Mouse (Mus musculus) cerebellum, adult 11 months (tissue): ENCODE data around the gene Ocm.
"Not testable (repeated sequence)": the region's sequence is repeated elsewhere in the genome, so short reads cannot be mapped to it uniquely, and the experiment has no call there.

ENCODE experiments used
- DNase-seq: peaks from one replicate; pipeline ENCODE4 v3.0.0; 2022

Gene Ocm

DNA sequence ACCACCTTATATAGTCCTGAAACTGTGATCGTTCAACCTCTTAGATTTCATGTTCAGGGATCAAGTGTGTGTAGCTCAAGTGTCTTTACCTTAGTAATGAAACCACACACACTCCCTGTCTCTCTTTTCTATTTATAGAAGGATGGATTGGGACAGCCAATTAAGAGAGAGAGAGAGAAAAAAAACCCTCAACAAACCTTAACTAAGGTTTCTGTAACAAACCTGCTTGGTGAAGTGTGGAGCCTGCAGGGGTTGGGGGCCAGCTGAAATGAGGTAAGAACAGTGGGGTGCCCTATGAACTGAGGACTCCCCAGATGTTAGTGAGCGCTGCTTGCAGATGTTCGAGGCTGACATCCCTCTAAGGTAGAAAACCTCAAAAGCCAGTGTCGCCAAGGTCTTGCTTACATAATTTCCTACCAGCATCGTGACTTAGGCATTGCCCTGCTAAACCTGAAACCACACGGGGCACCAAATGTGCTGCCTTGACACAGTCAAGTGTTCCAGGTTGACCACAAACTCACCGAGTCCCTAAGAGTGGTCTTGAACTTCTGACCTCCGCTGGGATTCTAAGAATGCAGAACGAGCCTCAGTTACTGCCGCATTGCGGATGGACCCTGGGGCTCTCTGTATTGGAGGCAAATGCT is at the start of gene Ocm:
Gene Ocm (minus strand): TSS at position 51 of the 644 bp plus-strand sequence.
- DNase-seq, result no peak

DNA sequence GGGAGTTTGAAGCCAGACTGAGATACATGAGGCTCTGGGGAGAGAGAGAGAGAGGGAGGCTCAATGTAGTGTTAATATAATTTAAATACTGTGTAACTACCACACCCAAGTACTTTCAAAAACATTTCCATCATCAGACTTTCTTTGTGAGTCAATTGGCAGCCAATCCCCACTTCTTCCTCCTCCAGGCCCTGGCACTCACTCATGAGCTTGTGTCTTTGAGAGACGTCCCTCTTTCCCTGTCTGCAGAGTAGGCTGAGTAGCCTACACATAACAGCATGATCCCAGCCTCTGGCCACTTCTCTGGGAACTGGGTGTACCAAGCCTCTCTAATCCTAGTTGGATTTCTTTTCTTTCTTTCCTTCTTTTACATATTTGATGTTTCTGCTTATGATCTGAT is 44.8 kb upstream of the Ocm start:
- DNase-seq, result no peak

- DNase-seq, result no peak
Measured at GRCm38 (mm10) chr5:144070064-144070463, 43.6 kb upstream of the Ocm start.

DNA sequence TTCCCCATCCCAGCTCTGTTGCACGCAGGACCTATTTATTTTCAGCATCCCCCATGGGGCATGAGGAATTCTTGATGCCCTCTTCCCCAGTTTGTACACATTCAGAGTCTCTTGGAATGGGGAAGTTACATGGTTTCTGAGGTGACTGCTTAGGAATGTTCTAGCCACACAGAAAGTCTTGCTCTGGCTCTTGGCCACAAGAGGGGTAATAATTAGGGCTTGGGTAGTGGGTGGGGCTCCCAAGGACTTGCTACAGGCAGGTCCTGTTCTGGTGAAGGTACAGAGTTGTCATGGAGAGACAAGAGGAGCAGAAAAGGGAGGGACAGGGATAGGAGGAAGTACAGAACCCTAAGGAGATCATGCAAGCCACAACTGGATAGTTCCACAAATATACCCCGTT is 39.6 kb upstream of the Ocm start:
- no peak for DNase-seq

DNA sequence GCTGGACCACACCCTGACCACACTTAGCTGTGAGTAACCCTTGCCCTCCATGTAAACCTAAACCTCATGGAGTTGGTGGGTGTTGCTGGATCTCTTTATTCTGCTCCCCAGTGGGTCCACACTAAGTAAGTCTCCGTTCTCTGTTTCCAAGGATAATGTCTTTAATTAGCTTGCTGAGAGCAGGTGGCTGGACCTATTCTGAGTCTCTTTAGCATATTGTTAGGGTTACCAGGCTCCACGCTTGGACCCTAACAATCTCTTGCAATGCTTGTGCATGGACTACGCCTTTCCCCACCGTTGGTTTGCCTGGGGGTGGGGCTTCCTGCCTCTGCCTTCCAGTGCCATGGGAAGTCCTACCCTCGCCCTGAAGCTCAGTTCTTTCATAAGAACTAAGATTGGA is 37.6 kb upstream of the Ocm start:
- no peak for DNase-seq

- no peak for DNase-seq
Measured at GRCm38 (mm10) chr5:144054340-144054739, 27.9 kb upstream of the Ocm start.

- DNase-seq, result no peak
Measured at GRCm38 (mm10) chr5:144053450-144053849, 27.0 kb upstream of the Ocm start.

GRCm38 (mm10) chr5:144051268-144051667 is 24.8 kb upstream of the Ocm start:
- DNase-seq, result no peak

GRCm38 (mm10) chr5:144049881-144050280 is 23.4 kb upstream of the Ocm start:
- DNase-seq, result no peak

- DNase-seq, result peak; percentile 8
Measured at GRCm38 (mm10) chr5:144047324-144047723, 20.9 kb upstream of the Ocm start.

DNA sequence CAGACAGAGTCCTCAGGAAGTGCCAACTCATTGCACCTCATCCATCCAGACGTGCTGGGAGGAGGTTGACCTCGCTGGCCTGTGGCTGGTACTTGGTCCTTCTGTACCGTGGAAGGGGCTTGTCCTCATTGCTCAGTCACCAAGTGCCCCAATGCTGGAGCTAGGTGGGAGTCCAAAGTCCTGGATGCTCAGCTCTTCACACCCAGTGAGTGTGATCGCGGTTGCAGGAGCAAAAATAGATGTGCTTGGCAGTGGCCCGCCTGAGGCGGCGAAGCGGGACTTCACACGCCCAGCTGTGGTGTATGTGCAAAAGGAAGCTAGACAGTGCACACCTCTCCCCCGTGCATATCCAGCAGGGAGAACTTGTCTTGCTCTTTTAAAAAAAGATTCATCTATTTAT is 16.7 kb upstream of the Ocm start:
- DNase-seq, result no peak

GRCm38 (mm10) chr5:144040720-144041364 is 14.4 kb upstream of the Ocm start:
- peak; percentile 56 for DNase-seq

GRCm38 (mm10) chr5:144039886-144040285 is 13.4 kb upstream of the Ocm start:
- no peak for DNase-seq

DNA sequence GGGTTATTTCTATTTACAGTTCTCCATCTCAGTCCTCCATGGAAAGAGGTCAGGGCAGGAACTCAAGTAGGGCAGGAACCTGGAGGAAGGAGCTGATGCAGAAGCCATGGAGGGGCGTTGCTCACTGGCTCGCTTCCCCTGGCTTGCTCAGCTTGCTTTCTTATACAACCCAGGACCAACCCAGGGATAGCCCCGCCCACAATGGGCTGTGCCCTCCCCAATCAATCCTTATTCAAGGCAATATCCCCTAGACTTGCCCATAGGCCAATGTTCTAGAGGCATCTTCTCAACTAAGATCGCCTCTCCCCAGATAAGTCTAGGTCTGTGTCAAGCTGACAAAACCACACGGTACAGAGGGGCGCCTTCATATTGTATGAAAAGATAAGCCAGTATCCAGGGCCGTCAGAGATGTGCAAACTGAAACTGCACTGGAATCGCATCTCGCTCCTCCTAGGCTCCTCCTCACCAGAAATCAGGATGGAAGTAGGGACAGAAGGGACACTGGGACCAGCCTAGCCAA is 12.7 kb upstream of the Ocm start:
- DNase-seq, result no peak

DNA sequence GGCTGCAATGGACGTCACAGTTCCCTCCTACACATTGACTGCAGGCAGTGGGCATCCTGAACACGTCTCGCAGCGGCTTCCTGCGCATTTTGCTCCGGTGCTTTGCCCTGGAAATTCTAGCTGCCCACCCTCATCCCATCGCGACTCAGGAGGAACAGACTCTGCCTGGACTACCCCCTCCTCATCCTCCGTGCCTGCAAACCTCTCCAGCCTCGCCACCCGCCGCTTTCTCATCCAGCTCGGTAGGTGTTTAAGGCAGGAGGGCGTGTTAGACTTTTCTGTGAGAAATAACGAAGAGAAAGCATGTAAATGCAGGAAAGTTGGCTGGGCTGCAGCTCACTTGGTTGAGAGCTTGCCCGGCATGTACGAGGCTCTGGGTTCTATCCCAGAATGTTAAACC is 10.5 kb upstream of the Ocm start:
- DNase-seq, result no peak

DNA sequence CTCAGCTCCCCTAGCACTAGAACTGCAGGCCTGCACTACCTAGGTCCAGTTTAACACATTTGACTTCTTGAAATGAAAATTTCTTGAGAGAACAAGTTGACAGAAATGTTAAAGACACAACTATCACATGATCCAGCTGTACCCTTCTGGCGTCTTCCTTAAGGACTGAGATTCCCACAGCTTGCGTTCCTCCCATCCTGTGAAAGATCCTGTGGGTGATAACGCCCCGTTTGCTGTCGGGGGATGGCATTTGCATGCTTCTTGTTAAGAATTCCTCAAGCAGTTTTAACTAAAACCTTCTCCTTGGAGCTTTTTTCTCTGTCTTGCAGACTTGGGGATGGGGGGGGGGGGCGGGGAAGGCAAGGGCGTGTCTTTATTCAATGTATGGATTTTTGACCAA is 8.1 kb upstream of the Ocm start:
- no peak for DNase-seq

- no peak for DNase-seq
Measured at GRCm38 (mm10) chr5:144032491-144032890, 6.0 kb upstream of the Ocm start.

DNA sequence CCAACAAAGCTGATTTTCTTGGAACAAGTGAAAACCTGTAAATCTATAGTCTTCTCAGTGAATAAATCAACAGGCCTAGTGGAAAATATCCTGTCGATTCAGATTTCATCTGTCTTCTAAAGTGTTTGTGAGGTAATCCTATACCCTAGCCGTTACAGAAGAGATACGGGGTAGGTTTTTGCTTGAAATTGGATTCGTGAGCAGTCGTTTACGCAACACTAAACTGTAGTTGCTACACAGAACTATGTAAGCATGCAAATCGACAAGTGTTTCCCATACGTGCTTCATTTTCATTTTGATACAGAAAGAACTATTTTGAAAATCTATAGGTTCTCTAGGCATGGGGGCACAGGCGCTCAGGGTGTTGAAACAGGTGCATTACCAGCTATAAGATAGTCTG is 10.6 kb downstream of the Ocm start:
- DNase-seq, result no peak

DNA sequence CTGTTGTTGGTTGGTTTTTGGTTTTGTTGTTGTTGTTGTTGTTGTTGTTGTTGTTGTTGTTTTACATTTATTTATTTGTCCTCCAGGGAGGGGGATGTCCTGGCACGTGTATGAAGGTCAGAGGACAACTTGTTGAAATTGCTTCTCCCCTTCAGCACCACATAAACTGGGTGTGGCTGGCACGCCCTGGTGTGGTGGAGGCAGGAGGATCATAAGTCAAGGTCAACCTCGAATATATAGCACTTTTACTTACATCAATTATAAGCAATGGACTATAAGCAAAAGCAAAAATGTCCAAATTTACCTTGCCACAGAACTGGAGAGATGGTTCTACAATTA is 11.2 kb downstream of the Ocm start:
- DNase-seq, result no peak

- DNase-seq, result peak; percentile 69
Measured at GRCm38 (mm10) chr5:144014551-144015311, 11.7 kb downstream of the Ocm start, which contains the start of gene Ccz1. TSS of gene Ccz1 (minus strand) at chr5:144014877.

DNA sequence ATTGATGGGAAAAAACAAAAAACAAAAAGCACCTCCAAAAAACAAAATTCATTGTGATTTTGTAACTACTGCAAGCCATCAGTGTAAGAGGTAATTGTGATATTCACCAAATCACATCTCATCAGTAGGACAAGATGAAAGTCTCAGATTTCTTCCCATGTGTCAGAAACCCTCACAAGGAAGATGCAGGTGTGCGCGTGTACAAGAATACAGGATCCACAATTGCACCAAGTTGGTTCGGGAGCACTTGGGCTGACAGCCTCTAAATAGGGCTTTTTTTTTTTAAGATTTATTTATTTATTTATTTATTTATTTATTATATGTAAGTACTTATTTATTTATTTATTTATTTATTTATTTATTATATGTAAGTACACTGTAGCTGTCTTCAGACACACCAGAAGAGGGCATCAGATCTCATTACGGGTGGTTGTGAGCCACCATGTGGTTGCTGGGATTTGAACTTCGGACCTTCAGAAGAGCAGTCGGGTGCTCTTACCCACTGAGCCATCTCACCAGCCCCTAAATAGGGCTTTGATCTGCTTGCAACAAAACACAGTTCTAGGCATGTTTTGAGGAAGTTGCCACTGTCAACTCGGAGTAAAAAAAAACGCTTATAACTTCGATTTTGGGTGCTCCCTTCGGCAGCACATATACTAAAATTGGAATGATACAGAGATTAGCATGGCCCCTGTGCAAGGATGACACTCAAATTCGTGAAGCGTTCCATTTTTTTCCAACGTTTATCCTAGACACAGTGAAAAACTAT is 12.9 kb downstream of the Ocm start:
- DNase-seq, result not testable (repeated sequence)

- no peak for DNase-seq
Measured at GRCm38 (mm10) chr5:144002461-144003192, 23.8 kb downstream of the Ocm start.
